Mouse (Mus musculus): Measurements from ENCODE around the gene Engase. TPM values are rescaled to one million over a fixed set of nuclear protein-coding genes. Genes with fewer than 3 reads are reported as not detected.
A peak's percentile ranks its signal among the peaks of the same experiment; 100 is the strongest.

The Engase gene
- total RNA-seq, 4 experiments from 2014 or later: 5.2 to 7.2 (median 6.6) TPM

DNA sequence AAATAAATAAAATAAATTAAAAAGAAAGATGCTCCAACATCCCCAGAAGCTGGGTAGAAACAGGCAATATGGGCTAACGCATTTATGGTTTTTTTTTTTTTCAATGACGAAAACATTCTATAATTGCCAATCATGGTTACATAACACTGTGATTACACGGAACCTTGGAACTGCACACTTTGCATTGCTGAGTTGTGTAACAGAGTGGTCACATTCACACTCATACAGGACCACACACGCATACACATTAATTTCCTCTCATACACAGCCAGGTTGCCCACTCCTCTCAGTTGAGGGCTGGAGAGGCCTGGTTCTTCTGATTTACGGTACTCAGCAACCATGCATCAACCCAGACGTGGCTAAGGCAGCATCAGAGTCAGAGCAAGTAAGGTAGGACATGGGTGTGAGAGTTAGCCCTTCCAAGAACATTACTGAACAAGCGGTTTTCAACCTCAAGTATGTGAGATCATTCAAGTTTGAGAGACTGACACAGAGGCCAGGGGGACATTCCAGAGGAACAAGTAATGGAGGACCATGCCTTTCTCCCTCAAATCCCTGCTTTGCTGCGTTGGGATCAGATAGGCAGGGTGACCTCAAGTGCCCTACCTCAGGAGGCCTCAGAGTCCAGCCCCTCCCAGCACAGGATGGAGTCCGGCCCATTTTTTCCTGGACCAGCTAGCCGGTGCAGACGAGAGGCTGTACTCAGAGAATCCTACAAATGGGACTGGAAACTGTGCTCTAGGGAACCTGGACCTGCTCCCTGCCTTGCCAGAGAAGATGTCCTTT lies 22.6 kb upstream of the Engase start:
- peak; percentile 59 for DNase-seq (ENCODE audit: low spot score)

DNA sequence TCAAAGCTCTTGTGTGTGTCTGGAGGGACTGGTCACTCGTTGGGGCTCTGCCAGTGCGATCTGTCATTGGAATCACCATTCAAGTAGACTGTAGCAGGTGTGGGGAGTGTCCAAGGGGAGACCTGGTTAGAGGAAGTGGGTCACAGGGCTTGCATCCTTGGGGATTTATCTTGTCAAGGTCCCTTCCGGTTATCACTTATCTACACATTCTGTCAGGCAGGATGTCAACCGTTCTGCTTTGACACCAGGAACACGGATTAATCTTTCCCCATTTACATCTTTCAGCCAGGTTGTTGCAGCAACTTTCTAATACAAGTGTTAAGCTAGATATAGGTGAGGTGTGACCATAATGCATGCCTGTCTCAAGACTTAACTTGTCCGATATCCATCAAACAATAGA lies 20.8 kb upstream of the Engase start:
- DNase-seq (ENCODE audit: low spot score): no peak

DNA sequence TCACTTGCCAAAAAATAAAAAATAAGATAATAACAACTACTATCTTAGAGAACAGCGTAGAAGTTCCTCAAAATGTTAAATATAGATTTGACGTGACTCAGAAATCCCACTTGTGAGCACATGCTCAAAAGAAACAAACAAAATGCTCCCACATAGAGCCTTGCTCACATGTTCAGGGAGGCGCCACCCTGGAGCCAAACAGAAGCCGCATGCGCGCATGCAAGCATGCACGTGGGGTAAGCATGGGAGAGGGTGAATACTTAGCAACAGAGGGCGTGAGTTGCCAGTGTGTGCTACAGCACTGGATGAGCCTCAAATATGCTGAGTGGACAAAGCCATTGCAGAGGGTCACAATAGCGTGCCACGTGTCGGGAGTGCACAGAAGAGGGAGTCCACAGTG lies 19.7 kb upstream of the Engase start:
- DNase-seq (ENCODE audit: low spot score): peak; percentile 62

DNA sequence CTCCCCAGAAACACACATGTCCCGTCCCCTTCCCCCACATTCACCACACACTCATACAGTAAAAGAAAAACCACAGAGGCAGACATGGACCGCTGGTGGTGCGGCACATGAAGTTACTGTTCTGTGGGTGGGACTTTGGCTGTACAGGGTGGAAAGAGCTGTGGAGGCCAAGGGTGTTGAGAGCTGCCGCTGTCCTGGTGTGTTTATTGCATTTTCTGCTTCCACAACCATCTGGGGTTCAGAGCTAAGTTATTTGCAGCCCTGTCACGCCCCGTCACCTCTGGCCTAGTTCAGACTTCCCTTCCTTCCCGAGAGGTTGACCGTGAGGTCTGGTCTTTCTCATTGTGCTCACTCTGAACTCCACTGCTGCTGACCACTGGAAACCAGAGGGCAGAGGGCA lies 17.6 kb upstream of the Engase start:
- DNase-seq (ENCODE audit: low spot score): peak; percentile 74

DNA sequence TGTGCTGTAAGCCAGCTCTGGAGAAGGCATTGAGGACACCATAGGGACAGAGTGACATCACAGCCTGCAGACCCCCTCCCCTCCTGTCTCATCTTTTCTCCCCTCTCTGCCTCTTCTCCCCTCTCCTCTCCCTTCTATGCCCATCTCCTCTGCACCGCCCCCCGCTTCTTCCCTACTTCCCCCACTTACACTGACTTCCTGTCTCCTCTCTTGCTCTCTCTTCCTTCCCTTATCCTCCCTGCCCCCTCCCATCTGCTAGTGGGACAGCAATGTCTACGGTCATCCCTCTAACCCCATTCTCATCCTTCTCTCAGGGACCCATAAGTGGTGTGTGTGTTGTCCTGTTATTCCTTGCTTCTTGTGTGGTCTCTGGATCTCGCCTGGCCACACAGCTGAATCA lies 17.1 kb upstream of the Engase start:
- DNase-seq (ENCODE audit: low spot score): no peak

DNA sequence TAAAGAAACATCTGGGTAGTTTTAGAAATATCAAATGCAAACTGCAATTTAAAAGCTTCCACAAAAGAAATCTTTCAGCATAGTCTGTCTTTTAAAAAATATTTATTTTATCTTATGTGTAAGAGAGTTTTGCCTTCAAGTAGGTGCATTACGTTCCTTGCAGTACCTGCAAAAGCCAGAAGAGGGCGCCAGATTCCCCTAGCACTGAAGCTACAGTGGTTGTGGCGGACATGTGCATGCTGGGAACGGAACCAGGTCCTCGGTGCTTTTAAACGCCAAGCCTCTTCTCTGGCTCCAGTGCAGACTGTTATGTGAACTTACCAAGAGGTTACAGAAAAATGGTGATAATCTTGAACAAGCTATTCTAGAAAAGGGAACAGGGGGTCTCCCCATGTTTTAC lies 16.3 kb upstream of the Engase start:
- no peak for DNase-seq (ENCODE audit: low spot score)

DNA sequence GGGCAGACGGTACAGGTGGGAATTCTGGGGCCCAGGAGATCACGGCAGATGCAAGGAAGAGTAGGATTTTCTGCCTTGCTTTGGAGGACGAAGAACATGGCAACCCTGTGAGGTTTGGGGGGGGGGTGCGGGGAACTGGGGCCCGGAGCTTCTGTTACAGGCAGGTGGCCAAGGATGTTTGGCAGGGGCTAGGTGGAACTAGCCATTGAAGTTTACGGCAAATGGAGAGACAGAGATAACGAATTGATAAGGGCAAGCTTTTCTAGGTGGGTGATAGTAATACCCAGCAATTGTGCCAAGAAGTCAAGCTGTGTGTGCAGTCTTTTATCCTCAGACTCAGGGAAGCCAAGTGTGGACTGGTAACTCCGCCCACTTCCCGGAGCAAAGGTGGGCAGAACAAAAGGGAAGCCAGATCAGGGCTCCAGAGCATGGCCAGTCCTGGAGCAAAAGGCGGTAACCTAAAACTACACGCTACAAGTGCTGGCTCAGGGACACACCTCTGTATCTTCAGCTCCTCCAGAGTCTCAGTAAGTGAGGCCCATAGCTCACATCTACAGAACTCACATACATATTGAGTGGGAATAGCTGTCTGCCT lies 9.1 kb upstream of the Engase start:
- DNase-seq (ENCODE audit: low spot score): no peak

DNA sequence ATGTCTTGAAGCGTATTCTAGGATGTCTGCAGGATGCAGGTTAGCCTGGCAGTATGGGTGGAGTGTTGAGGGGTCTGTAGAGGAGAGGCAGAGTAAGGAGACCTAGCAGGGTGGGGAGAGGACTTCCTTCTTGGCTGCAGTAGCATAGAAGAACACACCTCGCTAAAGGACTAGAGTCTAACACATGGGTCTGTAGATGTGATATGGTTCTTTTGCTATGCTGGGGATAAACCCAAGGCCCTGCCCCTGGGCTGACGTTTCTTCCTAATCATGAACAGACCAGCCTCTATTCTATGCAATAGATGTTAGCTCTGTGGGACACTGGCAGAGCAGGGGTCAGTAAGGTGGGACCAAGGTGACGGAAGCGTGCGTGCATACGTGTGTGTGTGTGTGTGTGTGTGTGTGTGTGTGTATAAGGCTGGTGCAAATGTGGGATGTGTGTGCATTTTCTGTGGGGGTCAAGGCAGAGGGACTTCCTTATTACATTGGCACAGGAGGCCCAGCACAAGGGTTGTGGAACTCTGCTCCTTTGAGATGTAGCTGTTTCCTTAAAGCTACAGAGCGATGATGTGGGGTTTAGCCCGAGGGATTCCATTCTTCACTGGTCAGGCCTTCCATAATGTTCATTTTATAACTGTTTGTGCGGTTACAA lies 7.0 kb upstream of the Engase start:
- no peak for DNase-seq (ENCODE audit: low spot score)

DNA sequence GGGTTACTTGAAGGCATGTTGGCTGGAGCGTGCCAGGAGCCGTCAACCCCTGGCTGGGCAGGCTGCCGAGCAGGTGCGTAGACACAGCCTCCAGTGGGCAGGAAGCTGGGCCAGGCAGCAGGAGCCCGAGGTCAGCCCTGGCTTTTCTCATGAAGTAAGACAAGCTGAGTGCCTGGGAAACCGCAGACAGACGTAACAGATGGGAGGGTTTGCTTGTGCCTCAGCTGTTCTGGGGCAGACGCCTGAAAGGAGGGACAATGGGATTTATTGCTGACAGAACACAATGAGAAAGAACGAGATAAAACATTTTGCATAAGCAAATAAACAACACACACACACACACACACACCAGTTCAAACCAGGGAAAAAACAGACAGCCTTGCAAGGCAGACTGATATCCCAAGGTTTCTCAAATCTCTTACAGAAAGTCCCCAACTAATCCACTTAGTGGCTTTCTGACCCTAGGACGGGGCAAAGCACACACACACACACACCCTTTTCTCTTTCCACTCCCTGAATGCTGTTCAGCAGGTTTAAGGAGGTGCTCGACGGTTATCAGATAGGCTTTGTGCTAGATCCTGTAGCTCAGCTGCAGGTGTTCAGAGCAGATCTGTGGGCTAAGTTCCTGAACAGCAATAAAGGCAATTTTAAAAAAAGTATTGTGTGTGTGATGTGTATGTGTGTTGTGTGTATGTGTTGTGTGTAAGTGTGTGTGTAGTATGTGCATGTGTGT lies 6.2 kb upstream of the Engase start:
- DNase-seq (ENCODE audit: low spot score): no peak

DNA sequence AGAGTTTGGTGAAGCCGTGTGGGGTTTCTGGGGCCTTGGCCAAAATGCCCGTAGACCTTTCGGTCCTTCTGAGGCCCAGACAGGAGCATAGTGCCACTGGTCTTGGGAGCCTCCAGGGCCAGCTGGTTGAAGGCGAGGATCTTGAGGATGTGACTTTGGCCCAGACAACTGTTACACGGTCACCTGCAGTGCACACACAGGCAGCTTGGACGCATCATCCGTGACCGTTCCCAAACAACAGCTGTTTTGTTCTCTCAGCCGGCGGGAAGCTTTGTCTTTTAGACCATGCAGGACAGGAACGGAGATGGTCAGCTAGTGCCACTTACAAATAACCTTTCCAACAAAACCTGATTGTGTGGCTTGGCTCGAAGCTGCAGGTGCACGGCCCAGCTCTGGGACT lies 5.0 kb upstream of the Engase start:
- no peak for DNase-seq (ENCODE audit: low spot score)

DNA sequence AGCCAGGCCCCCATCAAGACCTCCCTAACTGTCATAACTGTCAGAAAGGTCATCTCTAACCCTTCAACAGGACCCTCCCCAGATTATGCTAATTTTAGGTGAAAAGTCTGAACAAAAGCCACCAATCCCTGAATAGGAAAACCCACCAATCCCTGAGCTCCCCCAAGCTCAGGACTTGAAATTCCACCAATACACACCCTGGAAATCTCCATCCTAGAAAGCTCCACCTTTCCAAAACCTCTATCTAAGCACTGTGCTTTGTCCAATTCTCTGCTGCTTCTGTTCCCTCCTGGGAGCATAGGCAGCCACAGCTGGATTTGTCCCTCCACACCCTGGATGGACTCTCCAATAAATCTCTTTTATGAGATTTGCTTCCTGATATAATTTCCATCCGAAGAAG lies 3.5 kb upstream of the Engase start:
- no peak for DNase-seq (ENCODE audit: low spot score)

DNA sequence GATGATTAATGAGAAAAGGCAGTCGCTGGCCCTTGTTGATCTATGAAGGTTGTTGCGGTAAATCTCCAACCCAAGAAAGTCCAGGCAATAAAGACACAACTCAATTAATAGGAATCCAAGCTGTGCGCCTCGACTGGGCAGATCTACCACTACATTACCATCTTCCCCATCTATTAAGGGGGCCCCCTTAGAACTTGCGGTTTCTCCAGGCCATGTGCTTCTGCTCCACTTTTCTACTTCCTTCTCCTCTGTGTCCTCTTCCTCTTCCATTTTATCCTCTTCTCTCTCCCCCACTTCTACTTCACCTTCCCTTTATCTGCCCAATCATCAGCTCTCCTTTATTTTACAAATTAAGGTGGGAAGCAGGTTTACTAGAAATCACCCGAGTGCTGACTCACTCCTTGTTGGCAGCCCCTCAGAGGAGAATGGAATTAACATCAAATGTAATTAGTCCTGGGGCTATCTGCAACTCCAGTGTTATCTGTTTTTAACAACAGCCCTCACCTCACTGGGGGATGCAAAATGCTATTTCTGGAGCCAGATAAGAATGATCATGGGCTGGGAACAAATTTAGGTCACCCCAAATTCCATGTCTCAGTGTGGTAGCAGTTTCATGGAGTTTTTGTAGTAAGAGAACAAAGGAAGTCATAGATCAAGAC lies 2.7 kb upstream of the Engase start:
- no peak for DNase-seq (ENCODE audit: low spot score)

DNA sequence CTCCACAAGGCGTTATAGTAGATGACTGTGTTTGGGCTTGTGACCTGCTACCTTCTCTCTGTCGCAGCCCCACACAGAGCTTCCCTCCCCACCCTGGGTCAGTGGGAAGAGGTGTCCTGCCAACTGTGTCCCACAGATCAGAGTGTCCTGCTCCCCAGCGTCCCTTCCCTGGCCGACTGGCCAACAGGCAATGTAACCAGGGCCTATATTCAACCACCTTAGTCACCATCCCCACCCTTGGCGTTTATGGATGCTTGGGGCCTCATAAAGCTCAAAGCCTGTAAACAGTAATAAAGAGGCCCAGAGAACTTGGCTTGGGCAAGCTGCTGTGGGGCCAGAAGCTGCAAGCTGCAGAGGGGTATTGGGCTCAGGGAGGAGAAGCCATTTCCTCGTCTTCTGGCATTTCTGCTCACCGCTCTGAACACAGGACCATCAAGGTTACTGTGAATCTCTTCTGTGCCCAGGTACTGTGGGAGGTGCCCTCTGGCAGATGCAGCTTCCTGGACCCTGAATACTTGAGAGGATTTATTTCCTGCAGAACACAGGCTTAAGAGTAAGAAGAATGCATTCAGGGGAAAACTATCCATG lies 1.0 kb upstream of the Engase start:
- DNase-seq (ENCODE audit: low spot score): no peak

DNA sequence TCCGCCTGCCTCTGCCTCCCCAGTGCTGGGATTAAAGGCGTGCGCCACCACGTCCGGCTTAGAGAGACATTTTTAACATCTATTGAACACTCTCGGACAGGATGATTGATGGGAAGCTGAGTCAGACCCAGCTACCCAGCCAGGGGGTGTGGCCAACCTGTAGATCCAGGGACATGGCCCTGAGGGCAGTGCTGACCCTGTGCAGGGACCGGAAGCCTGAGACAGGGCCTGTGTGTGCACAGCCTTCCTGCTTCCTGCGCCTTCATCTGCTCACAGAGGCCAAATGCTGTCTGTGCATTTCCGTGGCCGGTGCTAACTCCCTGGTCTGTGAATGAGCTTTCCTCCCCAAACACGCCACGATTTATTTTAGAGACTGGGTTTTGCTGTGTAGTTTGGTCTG lies 3.1 kb downstream of the Engase start:
- DNase-seq (ENCODE audit: low spot score): no peak

DNA sequence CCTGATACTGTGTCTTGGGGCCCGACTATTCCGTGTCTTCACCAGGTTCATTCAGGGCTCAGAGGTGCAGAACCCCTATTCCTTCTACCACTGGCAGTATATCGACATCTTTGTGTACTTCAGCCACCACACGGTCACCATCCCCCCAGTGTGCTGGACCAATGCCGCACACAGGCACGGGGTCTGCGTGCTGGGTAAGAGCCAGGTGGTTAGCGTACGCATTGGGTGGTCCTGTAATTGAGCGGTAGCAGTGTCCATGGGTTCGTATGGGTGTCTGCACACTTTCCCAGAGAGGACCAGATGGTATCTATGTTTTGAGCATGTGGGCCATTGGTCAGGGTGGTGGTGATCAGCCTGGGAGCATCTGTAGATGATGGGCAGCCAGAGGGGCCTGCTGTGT lies 4.6 kb downstream of the Engase start:
- DNase-seq (ENCODE audit: low spot score): no peak

DNA sequence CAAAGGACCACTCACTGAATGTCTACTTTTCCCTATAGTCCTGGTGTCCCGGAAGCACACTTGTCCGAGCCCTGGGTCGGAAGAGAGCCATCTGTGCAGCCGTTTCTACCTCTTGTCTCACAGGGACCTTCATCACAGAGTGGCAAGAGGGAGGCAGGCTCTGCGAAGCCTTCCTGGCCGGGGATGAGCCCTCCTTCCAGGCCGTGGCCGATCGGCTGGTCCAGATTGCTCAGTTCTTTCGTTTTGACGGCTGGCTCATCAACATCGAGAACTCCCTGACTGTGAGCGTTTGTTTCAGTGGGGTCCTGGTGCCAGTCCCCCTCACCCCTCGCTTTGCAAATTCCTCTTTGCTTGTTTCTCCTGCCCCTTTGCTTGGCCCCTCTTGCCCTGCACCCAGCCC lies 5.1 kb downstream of the Engase start:
- no peak for DNase-seq (ENCODE audit: low spot score)

DNA sequence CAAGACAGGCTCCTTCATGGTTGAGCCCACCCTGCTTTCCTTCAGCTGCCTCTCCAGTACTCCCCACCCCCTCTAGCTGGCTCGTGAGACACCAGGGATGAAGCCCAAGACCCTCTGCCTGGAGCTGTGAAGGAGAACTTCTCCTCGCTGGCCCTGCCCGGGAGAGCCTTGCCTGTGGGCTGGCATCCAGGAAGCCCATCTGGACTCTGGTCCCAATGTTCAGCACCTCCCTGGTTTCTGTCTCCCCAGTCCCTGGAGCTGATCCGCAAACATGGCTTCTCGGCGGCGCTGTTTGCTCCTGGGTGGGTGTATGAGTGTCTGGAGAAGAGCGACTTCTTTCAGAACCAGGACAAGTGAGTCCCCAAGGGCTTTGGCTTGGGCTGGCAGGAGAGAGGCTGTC lies 7.5 kb downstream of the Engase start:
- DNase-seq (ENCODE audit: low spot score): no peak

DNA sequence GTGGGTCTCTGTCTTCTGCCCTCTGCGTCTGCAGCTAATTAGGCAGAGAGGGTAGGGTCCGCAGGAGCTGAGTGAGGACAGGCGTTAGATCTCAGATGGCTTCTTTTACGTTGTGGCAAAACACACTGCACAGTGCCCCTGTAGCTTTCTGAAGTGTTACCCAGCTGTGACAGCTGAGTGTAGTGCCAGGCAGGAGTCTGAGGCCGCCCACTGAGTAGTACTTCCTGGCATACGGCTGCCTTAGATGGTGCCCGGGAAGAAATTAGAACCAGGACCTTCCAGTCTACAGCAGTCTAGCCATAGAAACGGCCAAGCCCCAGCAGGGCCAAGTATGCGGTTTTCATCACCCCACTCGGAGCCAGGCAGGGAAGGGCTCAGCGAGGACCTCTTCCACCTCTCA lies 8.7 kb downstream of the Engase start:
- no peak for DNase-seq (ENCODE audit: low spot score)

DNA sequence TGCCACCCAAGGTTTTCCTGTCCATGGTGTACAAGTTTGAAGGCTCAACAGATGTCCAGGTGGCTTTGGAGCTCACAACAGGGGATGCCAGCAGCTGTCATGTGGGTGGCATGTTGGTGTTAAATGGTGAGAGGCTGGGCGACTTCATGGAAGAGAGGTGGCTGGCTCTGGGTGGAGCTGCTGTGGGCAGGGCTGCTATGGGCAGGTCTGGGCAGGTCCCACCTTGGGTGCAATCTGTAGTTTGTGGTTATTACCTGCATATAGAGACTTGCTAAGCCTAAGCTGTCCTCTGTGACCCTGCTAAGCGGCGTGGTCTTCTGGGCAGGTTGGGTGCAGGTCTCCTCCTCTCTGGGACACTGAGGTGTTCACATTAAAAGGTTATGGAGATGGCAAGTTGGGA lies 9.2 kb downstream of the Engase start:
- no peak for DNase-seq (ENCODE audit: low spot score)

DNA sequence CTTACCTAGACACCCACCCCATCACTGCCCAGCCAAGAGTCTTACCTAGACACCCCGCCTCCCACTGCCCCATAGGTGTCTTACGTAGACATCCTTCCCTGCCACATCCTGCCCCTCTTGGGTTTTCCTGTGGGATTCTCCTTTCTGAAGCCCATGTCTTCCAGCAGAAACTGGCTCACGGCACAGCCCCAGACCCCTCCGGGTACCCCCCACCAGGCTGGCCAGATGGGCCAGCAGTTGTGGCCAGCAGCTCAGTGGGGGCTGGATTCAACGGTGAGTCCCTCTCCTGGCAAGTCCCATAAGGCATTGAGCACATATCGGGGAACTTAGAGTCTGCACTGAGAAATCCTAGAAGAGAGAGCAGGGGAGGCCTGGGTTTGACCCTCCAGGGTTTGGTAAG lies 9.7 kb downstream of the Engase start:
- DNase-seq (ENCODE audit: low spot score): no peak
